Mouse (Mus musculus): ENCODE results near the gene Ccl7. TPM values are rescaled to one million over a fixed set of nuclear protein-coding genes. Genes with fewer than 3 reads are reported as not detected.

Gene Ccl7
- polyA plus RNA-seq, 1 experiment from 2014 or later = 9.8 TPM

- no peak for TF ChIP-seq CTCF (IDR thresholded peaks at IDR 0.05)
- DNase-seq (ENCODE audit: low read depth, low spot score) = no peak
- ATAC-seq = peak; percentile 63
- in situ Hi-C loops (cut with MboI; ENCODE audit: low pct_unique_long_range_greater_than_20kb) = no loop called here
- ChIA-PET CTCF (no interaction called here), POLR2A (interaction anchor here (1.2 kb wide), 1 partner anchor 23 kb away, joined by 6 read pairs; the partner anchor contains the start of gene Ccl2)
- no peaks in the 10 kb centered on the region for H3K27me3 ChIP-seq
Observed at GRCm38 (mm10) chr11:82011411-82012193, 33.9 kb upstream of the Ccl7 start.

- DNase-seq (ENCODE audit: low read depth, low spot score) (no peak), ATAC-seq (no peak)
- POLR2A ChIA-PET = no interaction called here
- CTCF ChIA-PET = interaction anchor here (1.2 to 1.7 kb wide), 2 partner anchors 16 to 17 kb away, joined by 3 to 4 read pairs; no protein-coding TSS in a partner anchor
- in situ Hi-C loops (cut with MboI; ENCODE audit: low pct_unique_long_range_greater_than_20kb) = no loop called here
- no peaks in the 10 kb centered on the region for H3K27me3 ChIP-seq
- no peak for TF ChIP-seq CTCF (IDR thresholded peaks at IDR 0.05)
Observed at GRCm38 (mm10) chr11:82013756-82014155, 31.8 kb upstream of the Ccl7 start.

GRCm38 (mm10) chr11:82015066-82015465 is 30.4 kb upstream of the Ccl7 start:
- in situ Hi-C loops (cut with MboI; ENCODE audit: low pct_unique_long_range_greater_than_20kb) = no loop called here
- H3K27me3 ChIP-seq = no peaks in the 10 kb centered on the region
- DNase-seq (ENCODE audit: low read depth, low spot score) = no peak
- ChIA-PET POLR2A (interaction anchor here (0.6 kb wide), 1 partner anchor 347 kb away, joined by 6 read pairs; no protein-coding TSS in a partner anchor), CTCF (interaction anchor here (1.4 to 2.5 kb wide), 4 partner anchors 18 to 30 kb away, joined by 3 to 8 read pairs (median 4); partner anchors contain the start of genes Ccl7 and Gm17268)
- no peak for TF ChIP-seq CTCF (IDR thresholded peaks at IDR 0.05)
- peak; percentile 61 for ATAC-seq

- ChIA-PET POLR2A (no interaction called here), CTCF (interaction anchor here (1.3 to 2.5 kb wide), 3 partner anchors 9 to 29 kb away, joined by 3 to 8 read pairs (median 3); partner anchors contain the start of genes Ccl7 and Gm17268)
- in situ Hi-C loops (cut with MboI; ENCODE audit: low pct_unique_long_range_greater_than_20kb) = no loop called here
- no peak for TF ChIP-seq CTCF (IDR thresholded peaks at IDR 0.05)
- DNase-seq (ENCODE audit: low read depth, low spot score) = no peak
- no peaks in the 10 kb centered on the region for H3K27me3 ChIP-seq
- no peak for ATAC-seq
Observed at GRCm38 (mm10) chr11:82016181-82016780, 29.2 kb upstream of the Ccl7 start.

GRCm38 (mm10) chr11:82019389-82019788 is 26.1 kb upstream of the Ccl7 start:
- peak; percentile 61 for ATAC-seq

GRCm38 (mm10) chr11:82019793-82020192 is 25.7 kb upstream of the Ccl7 start:
- CTCF ChIA-PET = interaction anchor here (1.0 to 1.7 kb wide), 4 partner anchors 11 to 155 kb away, joined by 3 to 8 read pairs (median 4); no protein-coding TSS in a partner anchor
- H3K27me3 ChIP-seq = no peaks in the 10 kb centered on the region
- in situ Hi-C loops (cut with MboI; ENCODE audit: low pct_unique_long_range_greater_than_20kb) = no loop called here
- ATAC-seq (no peak), DNase-seq (ENCODE audit: low read depth, low spot score) (no peak)
- TF ChIP-seq CTCF (IDR thresholded peaks at IDR 0.05) = no peak
- POLR2A ChIA-PET = interaction anchor here (0.6 to 1.8 kb wide), 3 partner anchors 16 to 23 kb away, joined by 5 to 7 read pairs (median 7); partner anchors contain the start of gene Ccl2

More at GRCm38 (mm10) chr11:82019389-82019788, 26.1 kb upstream of the Ccl7 start:
- no peak for TF ChIP-seq CTCF (IDR thresholded peaks at IDR 0.05)
- in situ Hi-C loops (cut with MboI; ENCODE audit: low pct_unique_long_range_greater_than_20kb) = no loop called here
- CTCF ChIA-PET = interaction anchor here (1.0 to 1.7 kb wide), 3 partner anchors 11 to 13 kb away, joined by 4 to 8 read pairs (median 5); no protein-coding TSS in a partner anchor
- POLR2A ChIA-PET = interaction anchor here (1.2 to 1.8 kb wide), 2 partner anchors 15 to 16 kb away, joined by 7 read pairs; partner anchors contain the start of gene Ccl2
- no peaks in the 10 kb centered on the region for H3K27me3 ChIP-seq
- DNase-seq (ENCODE audit: low read depth, low spot score) = no peak

GRCm38 (mm10) chr11:82021406-82021805 is 24.1 kb upstream of the Ccl7 start:
- in situ Hi-C loops (cut with MboI; ENCODE audit: low pct_unique_long_range_greater_than_20kb) = no loop called here
- no peak for ATAC-seq
- TF ChIP-seq CTCF (IDR thresholded peaks at IDR 0.05) = no peak
- CTCF ChIA-PET = interaction anchor here (1.1 to 1.6 kb wide), 2 partner anchors 12 to 19 kb away, joined by 3 to 8 read pairs; no protein-coding TSS in a partner anchor
- POLR2A ChIA-PET = interaction anchor here (2.0 kb wide), 1 partner anchor 15 kb away, joined by 5 read pairs; no protein-coding TSS in a partner anchor
- DNase-seq (ENCODE audit: low read depth, low spot score) = no peak
- H3K27me3 ChIP-seq = no peaks in the 10 kb centered on the region

- ATAC-seq (no peak), DNase-seq (ENCODE audit: low read depth, low spot score) (no peak)
- no peak for TF ChIP-seq CTCF (IDR thresholded peaks at IDR 0.05)
- no peaks in the 10 kb centered on the region for H3K27me3 ChIP-seq
- ChIA-PET CTCF (interaction anchor here (0.9 to 1.6 kb wide), 3 partner anchors 11 to 26 kb away, joined by 3 to 8 read pairs (median 4); no protein-coding TSS in a partner anchor), POLR2A (no interaction called here)
- in situ Hi-C loops (cut with MboI; ENCODE audit: low pct_unique_long_range_greater_than_20kb) = no loop called here
Observed at GRCm38 (mm10) chr11:82022504-82023056, 22.9 kb upstream of the Ccl7 start.

- H3K27me3 ChIP-seq = no peaks in the 10 kb centered on the region
- in situ Hi-C loops (cut with MboI; ENCODE audit: low pct_unique_long_range_greater_than_20kb) = no loop called here
- POLR2A ChIA-PET = no interaction called here
- DNase-seq (ENCODE audit: low read depth, low spot score) = no peak
- CTCF ChIA-PET = no interaction called here
- ATAC-seq = no peak
- TF ChIP-seq CTCF (IDR thresholded peaks at IDR 0.05) = no peak
Observed at GRCm38 (mm10) chr11:82023769-82024168, 21.7 kb upstream of the Ccl7 start.

GRCm38 (mm10) chr11:82030171-82030570 is 15.3 kb upstream of the Ccl7 start:
- CTCF ChIA-PET = interaction anchor here (0.7 to 3.3 kb wide), 9 partner anchors 9 to 145 kb away, joined by 3 to 12 read pairs (median 3); partner anchors contain the start of gene Gm17268
- DNase-seq (ENCODE audit: low read depth, low spot score) = no peak
- in situ Hi-C loops (cut with MboI; ENCODE audit: low pct_unique_long_range_greater_than_20kb) = loop anchor here (25.0 kb wide), 1 partner anchor 832 kb away; the partner anchor contains the start of gene Rffl
- no peak for ATAC-seq
- H3K27me3 ChIP-seq = no peaks in the 10 kb centered on the region
- POLR2A ChIA-PET = no interaction called here
- TF ChIP-seq CTCF (IDR thresholded peaks at IDR 0.05) = no peak
